In the genomic region with DNA sequence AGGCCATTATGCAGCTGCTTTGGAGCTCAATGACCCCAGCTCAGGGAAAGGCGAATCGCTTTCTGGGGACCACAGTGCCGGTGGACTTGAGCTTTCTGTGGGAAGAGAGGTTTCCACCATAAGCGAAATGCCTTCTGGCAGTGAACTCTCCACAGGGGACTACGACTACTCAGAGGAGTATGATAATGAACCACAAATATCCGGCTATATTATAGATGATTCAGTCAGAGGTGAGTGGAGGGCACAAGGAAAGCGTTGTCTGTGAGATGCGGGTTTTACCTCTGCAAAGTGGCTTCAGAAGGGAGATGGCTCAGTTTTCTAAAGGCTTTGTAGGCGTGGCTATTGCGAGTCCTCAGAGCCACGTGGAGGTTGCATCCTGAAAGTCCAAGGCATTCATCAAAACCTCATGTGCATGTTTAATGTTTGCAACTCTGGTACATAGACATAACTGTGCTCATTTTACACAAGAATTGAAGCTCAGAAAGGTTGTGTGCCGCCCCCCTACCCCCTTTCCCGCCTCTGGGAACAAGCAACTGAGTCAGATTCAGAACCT, we compare ENCODE assay signal across 30 mouse cellular contexts. TPM values are rescaled to one million over a fixed set of nuclear protein-coding genes. Genes with fewer than 3 reads are reported as not detected.
DNase-seq lines count a peak whose midpoint lies in the region; ATAC-seq and TF ChIP-seq lines count a peak whose summit lies in the region.
"Had no signal": no experiment of that assay in that cellular context is flagged by ENCODE, and none has a peak within 500 bp of the region (broad histone marks: within the 10 kb centered on the region; RNA-seq: fewer than 3 reads in every experiment).

No protein-coding gene starts in this region.

- no peak for DNase-seq in lung, adult 2 months
- DNase-seq in 3134 (ENCODE audit: extremely low read depth, insufficient read length, low spot score): peak; percentile 28
- peak; percentile 61 for DNase-seq in 3T3-L1 (ENCODE audit: low read depth, low spot score)
- DNase-seq in kidney, postnatal 36 days: no peak
- DNase-seq: adrenal gland, postnatal 25 days; cerebellum, adult 18-20 months; cerebellum, postnatal 10 days; gastrocnemius, postnatal 14 days; heart, adult 11 months; kidney, adult 2 months; layer of hippocampus, adult 9-11 months; liver, embryonic 13.5 days; lung, adult 18-20 months; right cerebral cortex, adult 18-20 months; spleen, adult 18-20 months; thymus, adult 2 months had no signal

- TF ChIP-seq POLR2A in lung, adult 2 months (IDR thresholded peaks at IDR 0.05; ENCODE audit: borderline replicate concordance, extremely low read depth, low read depth, low read length): no peak

- H3K27ac ChIP-seq in lung, embryonic 15.5 days: no peak overlapping the region
- no peak overlapping the region for H3K27ac ChIP-seq in stomach, embryonic 16.5 days (ENCODE audit: low read length)
- H3K27ac ChIP-seq: embryonic facial prominence, embryonic 15.5 days; forebrain, embryonic 12.5 days; heart, embryonic 10.5 days; heart, embryonic 15.5 days; hindbrain, embryonic 15.5 days; kidney, postnatal 0 days; limb, embryonic 10.5 days; limb, embryonic 15.5 days; liver, embryonic 13.5 days; macrophage; midbrain, embryonic 13.5 days; neural tube, embryonic 15.5 days had no signal

- no peak overlapping the region for H3K4me3 ChIP-seq in lung, embryonic 15.5 days
- H3K4me3 ChIP-seq in lung, adult 2 months (replicated peaks; ENCODE audit: extremely low read depth, low read depth, low read length): no peak overlapping the region
- 0 out of 2 replicates have a peak overlapping the region, but pooled peaks have one; percentile 1 for H3K4me3 ChIP-seq in stomach, embryonic 16.5 days (replicated peaks; ENCODE audit: low read length)
- H3K4me3 ChIP-seq: embryonic facial prominence, embryonic 15.5 days; forebrain, embryonic 12.5 days; heart, embryonic 10.5 days; heart, embryonic 15.5 days; hindbrain, embryonic 15.5 days; limb, embryonic 10.5 days; limb, embryonic 15.5 days; liver, embryonic 13.5 days; midbrain, embryonic 13.5 days; neural tube, embryonic 15.5 days had no signal

- no peak for TF ChIP-seq CTCF in lung, adult 2 months (IDR thresholded peaks at IDR 0.05; ENCODE audit: insufficient read depth, low read length)

- ATAC-seq in lung, embryonic 15.5 days (ENCODE audit: borderline replicate concordance, extremely low read depth, low FRiP score, low TSS enrichment): no peak
- ATAC-seq in stomach, embryonic 16.5 days (ENCODE audit: insufficient read depth, low FRiP score): no peak
- ATAC-seq: inflammation-experienced regulatory T-cells, adult 6 months; midbrain, embryonic 13.5 days had no signal

- peak overlapping the region; percentile 10; the same call in 1 of the 2 replicates for H3K4me2 ChIP-seq in lung, embryonic 15.5 days
- no peak overlapping the region for H3K4me2 ChIP-seq in stomach, embryonic 16.5 days (ENCODE audit: low read depth, low read length)
- H3K4me2 ChIP-seq: embryonic facial prominence, embryonic 15.5 days; forebrain, embryonic 12.5 days; heart, embryonic 15.5 days; hindbrain, embryonic 15.5 days; limb, embryonic 15.5 days; liver, embryonic 13.5 days; midbrain, embryonic 13.5 days; neural tube, embryonic 15.5 days had no signal

- WGBS in lung, embryonic 15.5 days: 47% methylated on average over 13 of the region's 13 CpGs
- 59% methylated on average over 13 of the region's 13 CpGs for WGBS in lung, adult 2 months
- WGBS in stomach, embryonic 16.5 days: 56% methylated on average over 13 of the region's 13 CpGs

- H3K36me3 ChIP-seq in lung, embryonic 15.5 days: no peaks in the 10 kb centered on the region
- no peaks in the 10 kb centered on the region for H3K36me3 ChIP-seq in stomach, embryonic 16.5 days (ENCODE audit: control insufficient read depth, insufficient read depth, low read length)
- H3K36me3 ChIP-seq: embryonic facial prominence, embryonic 15.5 days; forebrain, embryonic 12.5 days; heart, embryonic 10.5 days; heart, embryonic 15.5 days; hindbrain, embryonic 15.5 days; limb, embryonic 10.5 days; limb, embryonic 15.5 days; liver, embryonic 13.5 days; midbrain, embryonic 13.5 days; neural tube, embryonic 15.5 days had no signal

- 0 out of 2 replicates have a peak, but pooled peaks cover 3% of the 10 kb centered on the region for H3K4me1 ChIP-seq in lung, embryonic 15.5 days
- H3K4me1 ChIP-seq in lung, adult 2 months (ENCODE audit: control insufficient read depth, insufficient read depth, low read length): no peaks in the 10 kb centered on the region
- 0 out of 2 replicates have a peak, but pooled peaks cover 6% of the 10 kb centered on the region for H3K4me1 ChIP-seq in stomach, embryonic 16.5 days (ENCODE audit: control insufficient read depth, insufficient read depth, low read length)

- peaks cover 27% of the 10 kb centered on the region for H3K27me3 ChIP-seq in lung, embryonic 15.5 days
- H3K27me3 ChIP-seq in stomach, embryonic 16.5 days (ENCODE audit: control insufficient read depth, insufficient read depth, low read length): peaks cover 3% of the 10 kb centered on the region; the same call in 1 of the 2 replicates

- H3K9ac ChIP-seq in lung, embryonic 15.5 days: no peak overlapping the region
- no peak overlapping the region for H3K9ac ChIP-seq in stomach, embryonic 16.5 days (ENCODE audit: low read length)
- H3K9ac ChIP-seq: embryonic facial prominence, embryonic 15.5 days; forebrain, embryonic 12.5 days; heart, embryonic 15.5 days; hindbrain, embryonic 15.5 days; limb, embryonic 15.5 days; liver, embryonic 13.5 days; midbrain, embryonic 13.5 days; neural tube, embryonic 15.5 days had no signal

- no peaks in the 10 kb centered on the region for H3K9me3 ChIP-seq in lung, embryonic 15.5 days
- H3K9me3 ChIP-seq in stomach, embryonic 16.5 days (replicated peaks; ENCODE audit: control insufficient read depth, low read length): no peaks in the 10 kb centered on the region
- H3K9me3 ChIP-seq: embryonic facial prominence, embryonic 15.5 days; forebrain, embryonic 12.5 days; heart, embryonic 10.5 days; heart, embryonic 15.5 days; hindbrain, embryonic 15.5 days; limb, embryonic 10.5 days; limb, embryonic 15.5 days; liver, embryonic 13.5 days; midbrain, embryonic 13.5 days; neural tube, embryonic 15.5 days had no signal

RNA-seq across cellular contexts. Expression of gene Areg, which starts 1.6 kb away (rescaled TPM):
- 6.2 and 7.2 TPM in 2 replicates for polyA plus RNA-seq in lung, embryonic 15.5 days (2015; fragmentation: Nextera tagmentation; extraction: Ambion mirVana)
- 4.8 and 14.0 TPM in 2 replicates for polyA plus RNA-seq in lung, adult 2 months (2012; rRNA removed)
- polyA plus RNA-seq in stomach, embryonic 16.5 days (2015; fragmentation: Nextera tagmentation; extraction: Ambion mirVana): 4.0 and 6.5 TPM in 2 replicates
- polyA plus RNA-seq: forebrain, embryonic 12.5 days; heart, embryonic 10.5 days; kidney, adult 2 months; limb, embryonic 10.5 days; liver, embryonic 13.5 days; macrophage; midbrain, embryonic 13.5 days had no signal

Comparison
In these comparisons a context has a peak if more than half of its experiments do, and no peak if none do; other contexts are left out.
1. DNase-seq: peak in 3134 (single experiment) and 3T3-L1 (single experiment); none in lung, adult 2 months (single experiment) and kidney, postnatal 36 days (0 of 2).